Mouse (Mus musculus) intestine, postnatal 0 days (tissue): Measurements from ENCODE around the gene Supt4a. TPM values are rescaled to one million over a fixed set of nuclear protein-coding genes. Genes with fewer than 3 reads are reported as not detected.

ENCODE experiments used
- ATAC-seq: fragments of 200-750 bp; cut with Nextera tagmentation; 2 replicates; pipeline ENCODE4 v1.8.0; 2017; ENCODE audit warnings: mild to moderate bottlenecking, moderate TSS enrichment, moderate library complexity
- H3K27ac ChIP-seq: fragments of 300-500 bp; sonication (generic); 2 replicates; pipeline ENCODE4 v1.5.1; 2014; ENCODE audit warnings: mild to moderate bottlenecking, low read depth, low read length, moderate library complexity
- H3K27me3 ChIP-seq: fragments of 300-500 bp; sonication (generic); replicated peaks from 2 replicates; pipeline ENCODE4 v1.6.1; 2014; ENCODE audit warnings: low read length, mixed read lengths; ENCODE audit not compliant: control insufficient read depth, insufficient read depth
- H3K36me3 ChIP-seq: fragments of 300-500 bp; sonication (generic); 2 replicates; pipeline ENCODE4 v1.6.1; 2014; ENCODE audit warnings: mild to moderate bottlenecking, moderate library complexity; ENCODE audit not compliant: control insufficient read depth, insufficient read depth
- H3K4me1 ChIP-seq: fragments of 300-500 bp; sonication (generic); replicated peaks from 2 replicates; pipeline ENCODE4 v1.6.1; 2014; ENCODE audit warnings: antibody characterized with exemption, low read length, mixed read lengths; ENCODE audit not compliant: control insufficient read depth, insufficient read depth
- H3K4me2 ChIP-seq: fragments of 300-500 bp; sonication (generic); replicated peaks from 2 replicates; pipeline ENCODE4 v1.6.1; 2014; ENCODE audit warnings: low read depth, mild to moderate bottlenecking, moderate library complexity
- H3K4me3 ChIP-seq: fragments of 300-500 bp; sonication (generic); 2 replicates; pipeline ENCODE4 v1.5.1; 2014; ENCODE audit warnings: low read depth, low read length
- H3K9ac ChIP-seq: fragments of 300-500 bp; sonication (generic); 2 replicates; pipeline ENCODE4 v1.6.1; 2014; ENCODE audit warnings: mild to moderate bottlenecking, low read depth, low read length
- H3K9me3 ChIP-seq: fragments of 300-500 bp; sonication (generic); 2 replicates; pipeline ENCODE4 v1.6.1; 2016; ENCODE audit warnings: mixed run types; ENCODE audit not compliant: control insufficient read depth
- CTCF ChIP-seq: sonication (generic); IDR thresholded peaks from 2 replicates; pipeline ENCODE4 v1.5.1; 2016; ENCODE audit warnings: low read depth, mild to moderate bottlenecking, control low read depth, antibody characterized with exemption, moderate library complexity
- WGBS: fragments of 180-500 bp; shearing (Covaris S2); extraction: QIAGEN DNeasy Blood & Tissue Kit; methylation state at CpG from one replicate; pipeline ENCODE4 v1.1.7; 2014; 5-methylcytosine and 5-hydroxymethylcytosine counted together
- polyA plus RNA-seq: library from polyadenylated mRNA; unstranded; fragments of >200 nt; fragmentation: Nextera tagmentation; extraction: Ambion mirVana; gene quantifications from 2 replicates; pipeline ENCODE4 v1.2.1, GENCODE M21; 2015

Gene Supt4a
- polyA plus RNA-seq, 1 experiment from 2014 or later, result 87.5 TPM

DNA sequence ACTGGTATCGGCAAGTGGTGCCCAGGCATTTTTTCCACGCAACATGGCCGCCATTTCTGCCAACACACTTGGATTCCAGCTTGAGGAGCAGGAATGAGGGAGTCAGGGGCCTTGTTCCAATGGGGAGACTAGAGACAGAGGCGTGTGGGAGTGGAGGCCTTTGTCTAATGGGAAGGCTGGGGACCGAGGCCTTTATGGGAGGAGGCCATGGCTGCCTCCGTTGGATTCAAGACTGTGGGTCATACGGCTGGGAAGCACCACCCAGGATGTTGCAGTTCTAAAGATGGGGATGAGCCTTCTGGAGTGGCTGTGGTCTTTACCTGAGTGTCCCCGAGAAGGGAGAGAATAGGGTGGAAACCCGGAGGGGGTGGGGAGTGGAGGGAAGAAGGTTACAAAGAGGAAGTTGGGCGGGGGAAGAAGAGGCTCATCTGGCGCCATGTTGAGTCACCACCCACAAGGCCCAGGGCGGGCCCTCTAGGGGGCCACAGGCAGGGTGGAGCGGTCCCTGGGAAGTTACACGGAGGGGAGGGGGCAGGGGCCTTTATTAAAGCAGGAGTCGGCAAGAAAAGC lies 19.0 kb downstream of the Supt4a start:
- H3K27me3 ChIP-seq, result peaks cover 13% of the 10 kb centered on the region
- no peak overlapping the region for H3K9ac ChIP-seq
- no peaks in the 10 kb centered on the region for H3K4me1 ChIP-seq
- TF ChIP-seq CTCF, result no peak
- no peaks in the 10 kb centered on the region for H3K9me3 ChIP-seq
- H3K4me3 ChIP-seq, result no peak overlapping the region
- no peaks in the 10 kb centered on the region for H3K36me3 ChIP-seq
- WGBS, result 82% methylated on average over 15 of the region's 15 CpGs
- ATAC-seq, result no peak
- H3K4me2 ChIP-seq, result no peak overlapping the region
- no peak overlapping the region for H3K27ac ChIP-seq

DNA sequence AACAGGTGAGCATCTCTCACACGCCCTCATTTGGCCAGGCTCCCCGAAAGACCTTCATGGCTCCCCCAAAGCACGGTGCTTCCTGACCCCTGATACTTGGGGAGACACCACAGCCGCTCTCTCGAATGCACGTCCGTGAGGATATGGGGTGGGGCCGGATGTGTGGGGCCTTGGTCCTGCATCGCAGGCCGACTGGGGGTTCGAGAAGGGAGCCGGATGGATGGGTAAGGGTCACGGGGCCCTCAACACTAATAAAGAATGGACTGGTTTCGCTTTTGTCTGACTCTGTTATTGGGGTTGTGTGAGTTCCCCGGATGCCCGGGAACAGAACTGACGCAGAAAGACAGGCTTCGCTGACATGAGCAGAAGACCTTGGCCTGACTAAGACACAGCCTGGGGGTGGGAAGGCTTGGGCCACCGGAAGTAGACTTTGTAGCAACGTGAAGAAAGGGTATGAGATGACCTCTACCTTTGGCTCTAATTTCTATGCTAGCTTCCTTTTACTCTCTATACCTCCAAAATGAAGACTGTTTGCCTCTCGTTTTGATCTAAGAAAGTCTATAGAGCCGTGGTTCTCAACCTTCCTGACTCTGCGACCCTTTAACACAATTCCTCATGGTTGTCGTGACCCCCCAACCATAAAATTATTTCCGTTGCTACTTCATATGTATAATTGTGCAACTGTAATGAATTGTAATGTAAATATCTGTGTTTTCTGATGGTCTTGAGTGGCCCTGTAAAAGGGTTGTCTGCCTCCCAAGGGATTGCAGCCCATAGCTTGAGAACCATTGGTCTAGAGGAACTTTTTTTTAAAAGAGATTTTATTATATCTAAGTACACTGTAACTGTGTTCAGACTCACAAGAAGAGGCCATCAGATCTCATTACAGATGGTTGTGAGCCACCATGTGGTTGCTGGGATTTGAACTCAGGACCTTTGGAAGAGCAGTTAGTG lies 19.9 kb downstream of the Supt4a start:
- WGBS, result 82% methylated on average over 25 of the region's 25 CpGs
- Histone ChIP-seq H3K4me1 (no peaks in the 10 kb centered on the region), H3K9ac (no peak overlapping the region), H3K27me3 (peaks cover 22% of the 10 kb centered on the region), H3K27ac (no peak overlapping the region), H3K4me3 (no peak overlapping the region), H3K9me3 (no peaks in the 10 kb centered on the region), H3K4me2 (no peak overlapping the region), H3K36me3 (no peaks in the 10 kb centered on the region)
- TF ChIP-seq CTCF, result no peak
- no peak for ATAC-seq

DNA sequence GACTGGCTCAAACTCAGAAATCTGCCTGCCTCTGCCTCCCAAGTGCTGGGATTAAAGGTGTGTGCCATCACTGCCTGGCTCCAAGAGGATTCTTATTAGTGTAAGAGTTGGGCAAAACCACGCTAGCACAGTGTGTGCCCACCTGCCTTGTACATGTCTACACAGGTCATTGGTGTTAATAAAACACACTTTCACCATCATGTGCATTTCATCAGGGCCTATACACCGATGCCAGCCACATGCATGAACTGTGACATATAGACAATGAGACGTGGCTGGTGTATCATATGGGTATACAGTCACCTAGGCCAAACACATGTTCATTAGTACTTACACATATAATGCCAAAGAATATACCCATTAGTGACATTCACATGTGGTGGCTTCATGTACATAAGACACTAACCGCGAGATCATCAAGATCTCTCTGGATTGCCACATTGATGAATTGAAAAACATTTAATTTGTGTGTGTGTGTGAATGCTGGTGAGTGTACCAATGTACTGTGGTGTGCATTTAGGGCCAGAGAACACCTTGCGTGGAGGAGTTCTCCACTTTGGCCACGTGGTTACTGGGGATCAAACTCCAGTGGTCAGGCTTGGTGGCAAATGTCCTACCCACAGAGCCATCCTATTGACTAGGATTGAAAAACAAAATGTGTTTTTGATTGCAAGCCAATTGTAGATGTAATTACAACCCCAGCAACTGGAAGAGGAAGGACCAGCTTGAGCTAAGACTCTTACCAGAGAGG lies 21.0 kb downstream of the Supt4a start:
- no peak for TF ChIP-seq CTCF
- no peak overlapping the region for H3K27ac ChIP-seq
- H3K9ac ChIP-seq, result no peak overlapping the region
- no peak for ATAC-seq
- WGBS, result 79% methylated on average over 7 of the region's 7 CpGs
- H3K4me3 ChIP-seq, result no peak overlapping the region
- peaks cover 33% of the 10 kb centered on the region for H3K27me3 ChIP-seq
- no peak overlapping the region for H3K4me2 ChIP-seq
- H3K36me3 ChIP-seq, result no peaks in the 10 kb centered on the region
- H3K4me1 ChIP-seq, result no peaks in the 10 kb centered on the region
- no peaks in the 10 kb centered on the region for H3K9me3 ChIP-seq

GRCm38 (mm10) chr11:87758957-87759608 lies 21.7 kb downstream of the Supt4a start:
- Histone ChIP-seq H3K27me3 (peaks cover 40% of the 10 kb centered on the region), H3K4me2 (no peak overlapping the region), H3K4me3 (no peak overlapping the region), H3K27ac (no peak overlapping the region), H3K9me3 (no peaks in the 10 kb centered on the region), H3K36me3 (no peaks in the 10 kb centered on the region), H3K4me1 (no peaks in the 10 kb centered on the region), H3K9ac (no peak overlapping the region)
- WGBS, result 69% methylated on average over 4 of the region's 4 CpGs
- TF ChIP-seq CTCF, result no peak
- no peak for ATAC-seq

- H3K9me3 ChIP-seq, result no peaks in the 10 kb centered on the region
- 12% methylated on average over 3 of the region's 3 CpGs for WGBS
- no peak overlapping the region for H3K27ac ChIP-seq
- TF ChIP-seq CTCF, result peak; percentile 45
- no peak overlapping the region for H3K4me2 ChIP-seq
- no peak overlapping the region for H3K4me3 ChIP-seq
- peaks cover 45% of the 10 kb centered on the region for H3K27me3 ChIP-seq
- no peaks in the 10 kb centered on the region for H3K4me1 ChIP-seq
- no peak overlapping the region for H3K9ac ChIP-seq
- no peaks in the 10 kb centered on the region for H3K36me3 ChIP-seq
- no peak for ATAC-seq
These were observed 22.3 kb downstream of the Supt4a start for GRCm38 (mm10) chr11:87759609-87760005.
